Mouse (Mus musculus) MEL (cell line): Measurements from ENCODE around the gene Ocel1. TPM values are rescaled to one million over a fixed set of nuclear protein-coding genes. Genes with fewer than 3 reads are reported as not detected.

Source experiments
- DNase-seq: peaks from one replicate; pipeline ENCODE4 v3.0.0; 2011; ENCODE audit warnings: low read depth, low spot score
- H3K27ac ChIP-seq: 2 replicates; pipeline ENCODE4 v1.5.1; 2012; ENCODE audit warnings: low read depth, mild to moderate bottlenecking, control low read depth, low read length, moderate library complexity; ENCODE audit not compliant: control insufficient read depth
- H3K27me3 ChIP-seq, 2 experiments: fragments of 150-350 bp in 1 of 2; sonication (generic) in 1 of 2; 2 replicates each; pipeline ENCODE4 v1.6.1; 2012; ENCODE audit warnings: low read length in 2 of 2, mild to moderate bottlenecking in 2 of 2, improper control_type of control experiment in 1 of 2, moderate library complexity in 1 of 2; ENCODE audit not compliant: insufficient read depth in 2 of 2, control insufficient read depth in 1 of 2
- H3K36me3 ChIP-seq, 2 experiments: 2 replicates each; pipeline ENCODE4 v1.6.1; 2012 to 2014; ENCODE audit warnings: low read length in 2 of 2, improper control_type of control experiment in 1 of 2, inconsistent platforms in 1 of 2, mild to moderate bottlenecking in 1 of 2; ENCODE audit not compliant: insufficient read depth in 2 of 2, control insufficient read depth in 1 of 2
- H3K4me1 ChIP-seq, 2 experiments: fragments of 150-350 bp in 1 of 2; sonication (generic) in 1 of 2; 2 replicates each; pipeline ENCODE4 v1.6.1; 2012; ENCODE audit warnings: low read length in 2 of 2, improper control_type of control experiment in 1 of 2, mild to moderate bottlenecking in 1 of 2; ENCODE audit not compliant: insufficient read depth in 2 of 2, control insufficient read depth in 1 of 2
- H3K4me3 ChIP-seq, 2 experiments: fragments of 150-350 bp in 1 of 2; sonication (generic) in 1 of 2; 2 replicates each; pipeline ENCODE4 v1.5.1; 2012; ENCODE audit warnings: low read depth in 2 of 2, low read length in 2 of 2, mild to moderate bottlenecking in 2 of 2, moderate library complexity in 2 of 2, control low read depth in 1 of 2, improper control_type of control experiment in 1 of 2; ENCODE audit not compliant: control insufficient read depth in 1 of 2, insufficient read depth in 1 of 2
- H3K79me2 ChIP-seq: 2 replicates; pipeline ENCODE4 v1.6.1; 2012; ENCODE audit warnings: mild to moderate bottlenecking, low read length, moderate library complexity; ENCODE audit not compliant: control insufficient read depth, poor library complexity, insufficient read depth
- H3K9ac ChIP-seq: 2 replicates; pipeline ENCODE4 v1.6.1; 2012; ENCODE audit warnings: low read depth, mild to moderate bottlenecking, control low read depth, low read length, moderate library complexity; ENCODE audit not compliant: control insufficient read depth, poor library complexity, severe bottlenecking
- H3K9me3 ChIP-seq: fragments of 150-350 bp; sonication (generic); replicated peaks from 2 replicates; pipeline ENCODE4 v1.6.1; 2012; ENCODE audit warnings: mild to moderate bottlenecking, low read length, improper control_type of control experiment, moderate library complexity; ENCODE audit not compliant: insufficient read depth
- BHLHE40 ChIP-seq: IDR thresholded peaks from 2 replicates; pipeline ENCODE4 v1.6.1; 2012; ENCODE audit warnings: low read depth, mild to moderate bottlenecking, inconsistent platforms, low read length, improper control_type of control experiment, borderline replicate concordance
- CHD1 ChIP-seq: IDR thresholded peaks from 2 replicates; pipeline ENCODE4 v1.6.1; 2012; ENCODE audit warnings: low read depth, mild to moderate bottlenecking, inconsistent platforms, low read length, improper control_type of control experiment
- E2F4 ChIP-seq: IDR thresholded peaks from 2 replicates; pipeline ENCODE4 v1.6.1; 2011; ENCODE audit warnings: low read depth, low read length, improper control_type of control experiment, borderline replicate concordance
- EP300 ChIP-seq, 2 experiments: IDR thresholded peaks; 2 replicates each; pipeline ENCODE4 v1.6.1; 2011; ENCODE audit warnings: improper control_type of control experiment in 2 of 2, low read length in 2 of 2, low read depth in 1 of 2, mild to moderate bottlenecking in 1 of 2
- ETS1 ChIP-seq: IDR thresholded peaks from 2 replicates; pipeline ENCODE4 v1.6.1; 2012; ENCODE audit warnings: low read depth, mild to moderate bottlenecking, inconsistent platforms, low read length, improper control_type of control experiment, moderate library complexity
- JUND ChIP-seq: IDR thresholded peaks from 2 replicates; pipeline ENCODE4 v1.6.1; 2011; ENCODE audit warnings: low read depth, mild to moderate bottlenecking, improper control_type of control experiment, low read length
- KAT2A ChIP-seq: conservative IDR thresholded peaks from 2 replicates; pipeline ENCODE4 v1.6.1; 2012; ENCODE audit warnings: low read depth, low read length, improper control_type of control experiment, inconsistent platforms
- MAFK ChIP-seq: IDR thresholded peaks from 2 replicates; pipeline ENCODE4 v1.6.1; 2011; ENCODE audit warnings: low read depth, mild to moderate bottlenecking, low read length, improper control_type of control experiment, borderline replicate concordance
- MEF2A ChIP-seq: IDR thresholded peaks from 2 replicates; pipeline ENCODE4 v1.6.1; 2014; ENCODE audit warnings: low read depth, mild to moderate bottlenecking, inconsistent platforms, low read length, improper control_type of control experiment; ENCODE audit not compliant: poor library complexity, insufficient replicate concordance, severe bottlenecking; ENCODE audit errors: extremely low read depth
- NELFE ChIP-seq: IDR thresholded peaks from 2 replicates; pipeline ENCODE4 v1.6.1; 2011; ENCODE audit warnings: low read depth, low read length, improper control_type of control experiment
- NRF1 ChIP-seq: IDR thresholded peaks from 2 replicates; pipeline ENCODE4 v1.6.1; 2014; ENCODE audit warnings: low read depth, mild to moderate bottlenecking, inconsistent platforms, low read length, improper control_type of control experiment, moderate library complexity; ENCODE audit not compliant: poor library complexity, insufficient read depth, severe bottlenecking
- POLR2A ChIP-seq, 2 experiments: IDR thresholded peaks; 2 replicates each; pipeline ENCODE4 v1.6.1; 2011 to 2012; ENCODE audit warnings: low read length in 2 of 2, mild to moderate bottlenecking in 2 of 2, control low read depth in 1 of 2, improper control_type of control experiment in 1 of 2, low read depth in 1 of 2, moderate library complexity in 1 of 2; ENCODE audit not compliant: control insufficient read depth in 1 of 2, insufficient read depth in 1 of 2, poor library complexity in 1 of 2
- POLR2AphosphoS2 ChIP-seq: IDR thresholded peaks from 2 replicates; pipeline ENCODE4 v1.6.1; 2011; ENCODE audit warnings: low read length, improper control_type of control experiment
- RCOR1 ChIP-seq: IDR thresholded peaks from 2 replicates; pipeline ENCODE4 v1.6.1; 2012; ENCODE audit warnings: low read depth, mild to moderate bottlenecking, inconsistent platforms, low read length, improper control_type of control experiment
- TAL1 ChIP-seq: IDR thresholded peaks from 2 replicates; pipeline ENCODE4 v1.6.1; 2012; ENCODE audit warnings: mild to moderate bottlenecking, inconsistent platforms, low read length, moderate library complexity, mixed read lengths
- TBP ChIP-seq: IDR thresholded peaks from 2 replicates; pipeline ENCODE4 v1.8.0; 2011; ENCODE audit warnings: low read depth, low read length, improper control_type of control experiment
- USF1 ChIP-seq: IDR thresholded peaks from 2 replicates; pipeline ENCODE4 v1.6.1; 2014; ENCODE audit warnings: low read depth, mild to moderate bottlenecking, inconsistent platforms, low read length, improper control_type of control experiment, moderate library complexity
- USF2 ChIP-seq, 2 experiments: IDR thresholded peaks; 2 replicates each; pipeline ENCODE4 v1.6.1; 2011 to 2012; ENCODE audit warnings: improper control_type of control experiment in 2 of 2, low read length in 2 of 2, borderline replicate concordance in 1 of 2, inconsistent platforms in 1 of 2, low read depth in 1 of 2, mild to moderate bottlenecking in 1 of 2; ENCODE audit not compliant: insufficient read depth in 1 of 2
- ZKSCAN1 ChIP-seq: IDR thresholded peaks from 2 replicates; pipeline ENCODE4 v1.6.1; 2012; ENCODE audit warnings: low read depth, mild to moderate bottlenecking, inconsistent platforms, low read length, improper control_type of control experiment, moderate library complexity
- polyA plus RNA-seq, 2 experiments: library from polyadenylated mRNA; stranded (reverse) in 1 of 2; unstranded in 1 of 2; fragments of >175 nt in 1 of 2; fragments of >200 nt in 1 of 2; gene quantifications; 2 replicates each; pipeline versions ENCODE4 v1.2.1 to v1.2.4; 2012; ENCODE audit warnings: low replicate concordance in 2 of 2, low read depth in 1 of 2; ENCODE audit not compliant: insufficient read length in 2 of 2, insufficient read depth in 1 of 2, missing spikeins in 1 of 2
- total RNA-seq: library from RNA; depleted of rRNA; stranded (reverse); fragments of 300-350 nt; gene quantifications from 2 replicates; pipeline ENCODE4 v1.2.3, GENCODE M21; 2012

The Ocel1 gene
- total and polyA plus RNA-seq, 3 experiments, result 16.2 to 18.3 TPM; not detected in 1

DNA sequence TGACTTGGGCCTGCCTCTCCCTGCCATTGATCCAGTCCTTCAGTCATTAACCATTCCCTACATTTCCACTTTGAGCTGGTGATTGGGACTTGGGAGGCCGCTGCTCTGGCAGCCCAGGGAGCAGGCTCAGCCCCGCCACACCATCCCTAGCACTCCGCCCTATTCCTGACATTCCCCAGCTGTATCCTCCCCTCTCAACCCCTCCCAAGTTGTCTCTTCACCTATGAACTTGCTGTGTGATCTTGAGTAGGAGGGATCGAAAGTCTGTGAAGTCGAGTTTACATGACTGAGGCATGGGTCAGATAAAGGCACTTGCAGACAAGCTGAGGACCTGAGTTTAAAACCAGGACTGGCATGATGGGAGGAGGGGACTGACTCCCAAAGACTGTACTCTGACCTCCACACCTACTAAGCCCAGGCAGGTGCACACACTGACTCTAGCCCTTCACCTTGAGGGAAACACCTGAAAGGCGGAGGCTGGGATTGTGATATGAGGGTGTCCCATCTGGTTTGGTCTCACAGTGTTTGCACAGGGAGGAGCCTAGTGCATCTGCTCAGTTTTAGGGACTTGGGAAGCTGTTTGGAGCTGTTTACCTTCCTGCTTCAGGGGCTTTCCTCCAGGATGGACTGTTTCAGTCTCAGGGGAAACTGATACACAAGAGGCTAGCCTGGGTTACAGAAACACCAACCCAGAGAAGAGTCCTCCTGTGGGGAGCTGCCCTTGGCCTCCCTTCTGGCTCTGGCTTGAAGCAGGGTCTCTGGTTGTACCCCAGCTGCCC, 32.2 kb downstream of the Ocel1 start:
- Histone ChIP-seq H3K27ac (no peak overlapping the region), H3K79me2 (peaks cover 26% of the 10 kb centered on the region), H3K36me3 (peaks cover 0 to 11% of the 10 kb centered on the region in 2 experiments; a peak in 2 of 4 replicates), H3K4me3 (no peak overlapping the region), H3K4me1 (peaks cover 0 to 18% of the 10 kb centered on the region in 2 experiments; a peak in 2 of 4 replicates), H3K27me3 (no peaks in the 10 kb centered on the region), H3K9me3 (no peaks in the 10 kb centered on the region), H3K9ac (no peak overlapping the region)
- no peak for TF ChIP-seq CHD1
- no peak for TF ChIP-seq ZKSCAN1
- TF ChIP-seq NELFE, result no peak
- no peak for TF ChIP-seq MEF2A
- TF ChIP-seq POLR2AphosphoS2, result 0 out of 2 replicates have a peak, but pooled peaks have one; percentile 31
- TF ChIP-seq TAL1, result no peak
- DNase-seq, result no peak

DNA sequence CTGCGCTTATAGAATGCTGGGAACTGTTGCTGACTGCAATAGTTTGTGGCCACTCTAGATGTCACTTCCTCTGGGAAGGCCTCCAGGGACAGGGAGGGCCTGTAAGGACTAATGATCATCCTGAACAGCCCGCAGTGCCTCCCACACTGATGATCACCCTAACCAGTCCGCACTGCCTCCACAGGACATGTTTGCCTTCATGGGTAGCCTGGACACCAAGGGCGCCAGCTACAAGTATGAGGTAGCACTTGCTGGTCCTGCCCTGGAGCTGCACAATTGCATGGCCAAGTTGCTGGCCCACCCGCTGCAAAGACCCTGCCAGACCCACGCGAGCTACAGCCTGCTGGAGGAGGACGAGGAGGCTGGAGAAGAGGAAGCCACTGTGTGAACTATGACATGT, 32.9 kb downstream of the Ocel1 start:
- no peaks in the 10 kb centered on the region for H3K27me3 ChIP-seq
- H3K9ac ChIP-seq, result no peak overlapping the region
- no peaks in the 10 kb centered on the region for H3K9me3 ChIP-seq
- peaks cover 0 to 18% of the 10 kb centered on the region in 2 experiments; a peak in 2 of 4 replicates for H3K4me1 ChIP-seq
- peaks cover 0 to 11% of the 10 kb centered on the region in 2 experiments; a peak in 2 of 4 replicates for H3K36me3 ChIP-seq
- H3K27ac ChIP-seq, result no peak overlapping the region
- H3K4me3 ChIP-seq, result no peak overlapping the region
- TF ChIP-seq TBP (no peak), POLR2A (IDR thresholded peaks at IDR 0.05; ENCODE audit: control insufficient read depth in 1 of 2, insufficient read depth in 1 of 2, low read depth in 1 of 2, low read length in 2 of 2, poor library complexity in 1 of 2) (no peak), JUND (no peak), E2F4 (no peak), MAFK (no peak), USF2 (IDR thresholded peaks at IDR 0.05; ENCODE audit: borderline replicate concordance in 1 of 2, insufficient read depth in 1 of 2, low read depth in 1 of 2, low read length in 2 of 2) (no peak), BHLHE40 (no peak), EP300 (IDR thresholded peaks at IDR 0.05; ENCODE audit: low read depth in 1 of 2, low read length in 2 of 2) (no peak), USF1 (no peak), NRF1 (no peak), RCOR1 (no peak), KAT2A (no peak), ETS1 (no peak), TAL1 (no peak)
- peaks cover 26% of the 10 kb centered on the region for H3K79me2 ChIP-seq
- DNase-seq, result no peak
